Mouse (Mus musculus): ENCODE results near the gene Unc5c. TPM values are rescaled to one million over a fixed set of nuclear protein-coding genes. Genes with fewer than 3 reads are reported as not detected.

The Unc5c gene
- polyA plus RNA-seq, 1 experiment = not detected

- no peak for TF ChIP-seq GATA1 (IDR thresholded peaks at IDR 0.05; ENCODE audit: low read length)
Measured at GRCm38 (mm10) chr3:141793755-141794154, 328.7 kb downstream of the Unc5c start.

DNA sequence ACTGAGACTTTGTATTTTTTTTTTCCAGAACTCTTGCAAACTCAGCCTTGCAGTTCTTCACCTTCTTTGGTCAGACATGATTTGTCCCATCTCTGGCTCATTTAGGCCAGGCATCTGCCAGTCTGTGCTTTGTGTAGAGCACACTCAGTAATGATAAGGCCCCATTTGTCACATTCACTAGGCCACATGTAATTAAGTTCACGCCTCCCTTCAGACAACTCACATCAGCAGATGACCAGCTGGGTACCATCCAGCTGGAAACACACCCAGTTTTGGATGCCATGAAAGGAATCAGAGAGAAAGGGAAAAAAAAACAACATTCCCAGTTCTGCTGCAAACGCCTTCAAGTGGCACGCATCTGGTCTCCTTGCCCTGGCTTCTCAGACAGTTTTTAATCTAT, 329.4 kb downstream of the Unc5c start:
- TF ChIP-seq GATA1 (IDR thresholded peaks at IDR 0.05; ENCODE audit: low read length) = no peak

DNA sequence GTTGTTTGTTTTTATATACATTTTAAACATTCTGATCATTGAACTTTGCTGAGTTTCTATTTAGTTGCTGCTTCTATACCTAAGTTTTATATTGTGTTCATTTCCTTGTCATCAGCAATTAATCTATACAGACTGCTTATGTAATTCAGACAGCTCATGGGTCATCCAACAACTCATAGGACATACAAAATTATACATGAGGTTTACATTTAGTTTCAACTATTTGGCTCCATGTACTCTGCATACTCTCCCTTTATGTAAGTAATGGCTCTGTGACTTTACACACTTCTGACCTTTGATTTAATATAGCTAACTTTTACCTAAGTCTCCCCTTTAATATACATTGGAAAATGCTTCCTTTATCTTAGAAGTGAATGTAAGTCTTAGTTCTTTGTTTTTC, 332.4 kb downstream of the Unc5c start:
- TF ChIP-seq GATA1 (IDR thresholded peaks at IDR 0.05; ENCODE audit: low read length) = no peak

DNA sequence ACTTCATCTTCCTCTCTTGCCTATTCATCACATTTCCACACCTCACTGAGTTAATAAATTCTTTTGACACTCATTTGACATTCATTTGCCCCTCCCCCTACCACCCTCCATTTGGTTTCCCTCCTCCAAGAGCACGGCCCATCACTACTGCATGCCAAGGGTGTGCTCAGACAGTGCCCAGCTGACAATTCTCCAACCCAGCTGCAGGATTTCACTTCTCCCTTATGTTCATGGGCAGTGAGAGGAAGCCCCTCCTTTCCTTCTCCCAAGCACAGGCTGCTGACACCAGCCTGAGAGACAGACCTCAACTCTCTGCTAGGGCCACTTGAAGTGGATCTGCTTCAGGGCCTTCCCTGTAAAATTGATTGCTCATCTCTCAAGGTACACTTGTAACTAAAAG, 332.8 kb downstream of the Unc5c start:
- no peak for TF ChIP-seq GATA1 (IDR thresholded peaks at IDR 0.05; ENCODE audit: low read length)

- no peak for TF ChIP-seq GATA1 (IDR thresholded peaks at IDR 0.05; ENCODE audit: low read length)
Measured at GRCm38 (mm10) chr3:141804133-141804532, 339.1 kb downstream of the Unc5c start.

GRCm38 (mm10) chr3:141809581-141809980, 344.6 kb downstream of the Unc5c start:
- no peak for TF ChIP-seq GATA1 (IDR thresholded peaks at IDR 0.05; ENCODE audit: low read length)

- TF ChIP-seq GATA1 (IDR thresholded peaks at IDR 0.05; ENCODE audit: low read length) = no peak
Measured at GRCm38 (mm10) chr3:141810944-141811343, 345.9 kb downstream of the Unc5c start.

DNA sequence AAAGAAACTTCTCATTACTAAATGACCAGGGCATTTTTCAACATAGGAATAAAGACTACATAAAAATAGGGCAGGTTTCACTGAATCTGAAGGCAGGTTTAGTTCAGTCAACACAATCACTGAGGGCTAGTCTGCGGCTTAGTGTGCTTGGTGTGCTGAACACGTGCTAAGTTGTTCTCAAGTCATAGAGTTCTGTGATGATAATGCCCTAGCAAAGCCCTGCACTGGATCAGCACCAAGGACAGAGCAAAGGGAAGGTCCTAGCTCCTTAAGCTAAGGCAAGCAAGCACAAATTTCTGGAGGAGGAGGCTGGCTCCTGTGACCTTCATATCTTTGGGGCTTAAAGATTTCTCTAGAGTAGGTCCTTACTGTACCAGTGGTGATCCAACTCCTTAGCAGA, 346.3 kb downstream of the Unc5c start:
- no peak for TF ChIP-seq GATA1 (IDR thresholded peaks at IDR 0.05; ENCODE audit: low read length)

DNA sequence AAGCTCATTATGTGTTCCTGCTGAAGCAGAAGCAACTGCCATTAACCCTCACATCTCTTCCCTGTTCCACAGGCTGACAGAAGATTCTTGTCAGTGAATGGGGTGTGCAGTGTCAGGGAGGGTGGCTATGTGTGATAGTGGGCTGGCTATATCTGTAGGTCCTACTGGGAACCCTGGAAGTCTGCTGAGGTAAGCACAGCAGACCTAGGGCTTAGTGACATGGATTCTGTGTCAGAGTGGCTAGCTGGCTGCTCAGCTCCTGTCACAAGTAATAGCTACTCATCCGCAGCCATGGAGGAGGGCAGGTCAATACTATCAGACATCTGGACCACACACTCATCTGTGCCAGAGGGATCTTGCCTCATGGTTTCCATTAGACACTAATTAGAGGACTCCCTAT, 349.8 kb downstream of the Unc5c start:
- no peak for TF ChIP-seq GATA1 (IDR thresholded peaks at IDR 0.05; ENCODE audit: low read length)

DNA sequence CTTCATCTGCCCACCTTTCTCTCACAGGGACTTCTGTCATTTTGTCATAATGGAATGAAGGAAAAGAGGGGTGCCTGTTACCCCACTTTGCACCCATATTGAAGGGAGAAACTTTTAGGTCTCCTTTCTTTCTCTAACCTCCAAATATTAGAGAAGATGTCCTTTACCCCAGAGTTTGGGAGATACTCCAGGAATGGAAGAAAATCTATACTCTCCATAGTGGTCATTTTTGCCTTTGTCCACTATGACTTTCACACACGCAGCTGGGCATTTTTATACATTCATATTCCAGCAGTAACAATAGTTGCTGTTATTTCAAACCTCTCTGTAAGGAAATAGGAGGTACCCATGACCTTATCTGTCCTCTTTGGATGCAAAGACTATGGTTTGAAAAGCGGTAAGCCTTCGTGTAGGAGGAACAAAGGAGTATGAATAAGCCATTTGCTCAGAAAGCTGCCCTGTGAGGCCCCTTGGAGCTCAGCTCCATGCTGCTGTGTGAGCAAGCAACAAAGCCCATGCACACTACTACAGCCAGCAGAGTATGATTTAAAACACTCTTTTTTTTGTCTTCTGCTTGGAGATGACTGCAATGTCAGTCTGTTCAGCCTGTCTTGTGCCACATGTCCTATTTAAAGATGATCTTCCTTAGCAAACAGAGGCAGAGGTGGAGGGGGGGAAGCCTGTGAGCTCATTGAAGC, 353.7 kb downstream of the Unc5c start:
- no peak for TF ChIP-seq GATA1 (IDR thresholded peaks at IDR 0.05; ENCODE audit: low read length)

DNA sequence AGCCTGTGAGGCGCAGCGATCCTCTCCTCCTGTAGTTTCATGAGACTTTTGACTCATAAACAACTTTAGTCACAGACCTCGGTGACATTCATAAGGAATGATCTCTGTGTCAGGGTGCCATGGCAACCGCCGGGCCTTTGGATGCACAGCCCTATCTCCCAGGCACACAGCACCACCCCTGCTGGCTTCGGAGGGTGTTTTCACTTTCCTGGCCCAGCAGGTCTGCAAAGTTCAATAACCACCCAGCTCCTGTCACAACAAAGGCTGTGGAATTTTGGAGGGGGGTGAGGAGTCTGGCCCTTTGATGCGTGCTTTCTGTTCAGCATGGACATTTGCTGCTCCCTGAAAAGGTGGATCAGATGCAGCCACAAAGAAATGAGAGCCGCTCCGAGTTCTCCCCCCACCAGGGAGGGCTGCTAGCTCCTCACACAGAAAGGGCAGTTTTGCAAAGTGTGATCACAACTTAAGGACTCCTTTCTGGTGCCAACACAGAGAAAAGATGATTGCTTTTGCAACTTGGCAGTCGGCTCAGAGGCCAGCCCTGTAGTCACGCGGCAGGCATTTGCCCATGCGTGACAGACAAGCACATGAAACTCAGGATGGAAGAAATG, 354.4 kb downstream of the Unc5c start:
- TF ChIP-seq GATA1 (IDR thresholded peaks at IDR 0.05; ENCODE audit: low read length) = no peak

DNA sequence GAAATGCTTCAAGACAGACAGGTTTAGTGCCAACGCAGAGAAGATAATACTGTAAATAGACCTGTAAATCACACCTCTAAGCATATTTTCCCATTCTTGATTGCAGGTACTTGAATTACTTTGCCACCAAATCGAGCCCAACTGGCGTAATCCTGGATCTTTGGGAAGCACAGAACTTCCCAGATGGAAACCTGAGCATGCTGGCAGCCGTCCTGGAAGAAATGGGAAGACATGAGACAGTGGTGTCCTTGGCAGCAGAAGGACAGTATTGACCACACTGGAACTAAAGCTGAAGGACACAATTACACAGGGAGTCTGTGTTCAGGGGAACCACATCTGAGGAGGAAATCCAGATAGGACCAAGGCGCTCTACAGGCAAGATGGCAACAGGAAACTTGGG, 363.3 kb downstream of the Unc5c start:
- no peak for TF ChIP-seq GATA1 (IDR thresholded peaks at IDR 0.05; ENCODE audit: low read length)

- no peak for TF ChIP-seq GATA1 (IDR thresholded peaks at IDR 0.05; ENCODE audit: low read length)
Measured at GRCm38 (mm10) chr3:141831135-141831534, 366.1 kb downstream of the Unc5c start.

- TF ChIP-seq GATA1 (IDR thresholded peaks at IDR 0.05; ENCODE audit: low read length) = no peak
Measured at GRCm38 (mm10) chr3:141838864-141839263, 373.8 kb downstream of the Unc5c start.

DNA sequence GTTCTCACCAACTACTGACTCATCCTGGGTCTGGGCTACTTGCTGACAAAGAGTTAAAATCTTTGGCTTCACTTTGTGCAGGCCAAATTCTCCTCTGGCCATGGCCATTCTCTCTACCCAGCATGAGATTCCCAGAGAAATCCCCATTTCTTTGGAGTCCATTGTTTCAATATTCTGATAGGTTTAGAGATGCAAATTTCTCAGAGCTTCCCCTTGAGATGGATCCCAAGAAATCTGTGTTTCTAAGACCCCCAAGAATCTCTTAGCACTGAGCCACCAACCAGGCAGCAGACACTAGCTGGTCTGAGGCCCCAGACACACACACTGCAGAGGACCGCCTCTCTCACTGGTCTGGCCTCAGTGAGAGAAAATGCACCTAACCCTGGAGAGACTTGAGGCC, 384.2 kb downstream of the Unc5c start:
- TF ChIP-seq GATA1 (IDR thresholded peaks at IDR 0.05; ENCODE audit: low read length) = no peak

DNA sequence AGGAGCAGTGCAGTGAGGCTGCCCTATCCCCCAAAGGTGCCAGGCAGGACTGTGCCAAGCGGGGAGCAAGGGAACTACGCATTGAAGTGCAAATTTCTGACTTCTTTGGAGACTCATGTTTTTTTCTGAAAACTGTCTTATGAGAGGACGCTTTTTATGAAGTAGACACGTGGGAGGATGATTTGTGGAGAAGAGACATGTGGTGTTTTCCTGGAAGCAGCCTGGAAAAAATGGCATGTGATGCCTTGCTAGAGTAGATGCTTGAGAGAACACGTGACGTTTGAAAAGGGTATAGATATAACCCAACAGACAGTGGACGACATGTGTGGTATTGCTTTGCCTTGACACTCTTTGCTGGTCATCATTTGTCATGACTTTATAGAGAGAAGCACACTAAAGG, 385.1 kb downstream of the Unc5c start:
- TF ChIP-seq GATA1 (IDR thresholded peaks at IDR 0.05; ENCODE audit: low read length) = no peak

DNA sequence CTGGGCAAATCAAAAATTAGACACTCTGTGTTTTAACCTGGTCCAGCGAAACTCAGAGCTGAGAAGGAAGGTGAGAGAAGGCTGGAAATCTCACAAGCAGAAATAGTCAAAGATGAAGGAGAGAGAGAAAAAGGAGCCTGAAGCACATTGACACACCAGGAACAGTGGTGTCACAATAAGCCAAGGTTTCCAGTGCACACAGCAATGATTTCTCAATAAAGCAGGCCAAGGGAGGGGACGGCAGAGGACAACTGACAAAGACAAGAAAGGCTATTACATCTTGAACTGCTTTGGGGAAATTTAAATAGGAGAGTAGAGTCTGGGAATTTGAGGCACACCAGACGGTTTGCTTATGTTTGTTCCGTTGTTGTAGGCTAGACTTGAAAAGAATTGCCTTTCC, 389.3 kb downstream of the Unc5c start:
- no peak for TF ChIP-seq GATA1 (IDR thresholded peaks at IDR 0.05; ENCODE audit: low read length)
